Mouse (Mus musculus): ENCODE data around the gene Olfr127. TPM values are rescaled to one million over a fixed set of nuclear protein-coding genes. Genes with fewer than 3 reads are reported as not detected.
"Not testable (repeated sequence)": the region's sequence is repeated elsewhere in the genome, so short reads cannot be mapped to it uniquely, and the experiment has no call there.

The Olfr127 gene
- total RNA-seq (2014; rRNA removed) = not detected in 2 replicates
- not detected in 2 replicates for polyA plus RNA-seq (2015; fragmentation: Nextera tagmentation; extraction: Ambion mirVana)

DNA sequence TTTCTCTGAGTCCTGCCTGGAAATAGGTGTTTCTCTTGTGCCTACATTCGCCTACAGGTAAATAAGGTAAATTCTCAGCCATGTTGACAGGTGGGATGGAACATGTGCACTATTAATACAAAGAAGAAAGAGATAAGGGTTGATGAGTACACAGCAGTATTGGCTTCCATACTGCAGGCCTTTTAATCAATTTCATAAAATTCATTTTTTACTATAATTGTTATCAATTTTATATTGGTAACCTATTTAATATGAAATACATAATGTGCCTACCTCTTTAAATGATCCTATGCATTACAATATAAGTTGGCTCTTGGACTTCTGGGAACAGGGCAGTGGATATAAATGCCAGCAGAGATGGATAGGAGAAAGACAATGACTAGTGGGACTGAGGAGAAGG lies at the start of gene Olfr127:
Gene Olfr127 (plus strand): TSS at position 301 of the 400 bp plus-strand sequence.
- H3K4me2 ChIP-seq (ENCODE audit: low read depth, low read length, poor library complexity, severe bottlenecking) = no peak within 1 kb of the TSS
- no peaks in the 10 kb centered on the region for H3K9me3 ChIP-seq (ENCODE audit: low read length)
- no peak within 1 kb of the TSS for H3K9ac ChIP-seq (replicated peaks; ENCODE audit: low read length, poor library complexity, severe bottlenecking)
- no peaks in the 10 kb centered on the region for H3K36me3 ChIP-seq (ENCODE audit: insufficient read depth, low read length)
- 69% methylated on average over 1 of the region's 1 CpGs for whole genome bisulfite sequencing
- ATAC-seq (ENCODE audit: low FRiP score) (no peak), DNase-seq (ENCODE audit: low spot score) (no peak)
- H3K4me3 ChIP-seq (ENCODE audit: low read depth, low read length) = no peak within 1 kb of the TSS
- H3K4me1 ChIP-seq (ENCODE audit: insufficient read depth, low read length) = no peaks in the 10 kb centered on the region
- no peak within 1 kb of the TSS for H3K27ac ChIP-seq (ENCODE audit: low read depth, low read length)
- no peak for TF ChIP-seq CTCF (IDR thresholded peaks at IDR 0.05)
- no peaks in the 10 kb centered on the region for H3K27me3 ChIP-seq (ENCODE audit: insufficient read depth, low read length)

DNA sequence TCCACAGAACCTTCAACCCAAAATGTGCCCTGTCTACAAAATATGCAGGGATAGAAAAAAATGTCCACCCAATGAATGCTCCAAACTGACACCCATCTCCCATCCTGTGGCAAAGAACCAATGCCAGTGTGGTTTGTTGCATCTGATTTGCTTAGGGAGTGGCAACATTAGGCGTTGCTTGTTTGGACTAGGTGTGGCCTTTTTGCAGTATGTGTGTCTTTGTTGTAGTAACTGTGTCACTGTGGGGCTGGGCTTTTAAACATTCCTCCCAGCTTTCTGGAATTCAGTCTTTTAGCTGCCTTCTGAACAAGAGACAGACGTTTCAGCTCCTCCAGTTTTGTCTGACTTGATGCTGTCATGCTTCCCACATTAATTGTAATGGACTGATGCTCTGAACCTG lies 36.3 kb upstream of the Olfr127 start:
- no peak for TF ChIP-seq CTCF (IDR thresholded peaks at IDR 0.05)
- Histone ChIP-seq H3K9ac (replicated peaks; ENCODE audit: low read length, poor library complexity, severe bottlenecking) (no peak overlapping the region), H3K36me3 (ENCODE audit: insufficient read depth, low read length) (no peaks in the 10 kb centered on the region), H3K27me3 (ENCODE audit: insufficient read depth, low read length) (no peaks in the 10 kb centered on the region), H3K4me1 (ENCODE audit: insufficient read depth, low read length) (no peaks in the 10 kb centered on the region), H3K27ac (ENCODE audit: low read depth, low read length) (no peak overlapping the region), H3K9me3 (ENCODE audit: low read length) (0 out of 2 replicates have a peak, but pooled peaks cover 3% of the 10 kb centered on the region), H3K4me3 (ENCODE audit: low read depth, low read length) (no peak overlapping the region), H3K4me2 (ENCODE audit: low read depth, low read length, poor library complexity, severe bottlenecking) (no peak overlapping the region)
- WGBS = 74% methylated on average over 2 of the region's 2 CpGs
- ATAC-seq (ENCODE audit: low FRiP score) (no peak), DNase-seq (ENCODE audit: low spot score) (no peak)

DNA sequence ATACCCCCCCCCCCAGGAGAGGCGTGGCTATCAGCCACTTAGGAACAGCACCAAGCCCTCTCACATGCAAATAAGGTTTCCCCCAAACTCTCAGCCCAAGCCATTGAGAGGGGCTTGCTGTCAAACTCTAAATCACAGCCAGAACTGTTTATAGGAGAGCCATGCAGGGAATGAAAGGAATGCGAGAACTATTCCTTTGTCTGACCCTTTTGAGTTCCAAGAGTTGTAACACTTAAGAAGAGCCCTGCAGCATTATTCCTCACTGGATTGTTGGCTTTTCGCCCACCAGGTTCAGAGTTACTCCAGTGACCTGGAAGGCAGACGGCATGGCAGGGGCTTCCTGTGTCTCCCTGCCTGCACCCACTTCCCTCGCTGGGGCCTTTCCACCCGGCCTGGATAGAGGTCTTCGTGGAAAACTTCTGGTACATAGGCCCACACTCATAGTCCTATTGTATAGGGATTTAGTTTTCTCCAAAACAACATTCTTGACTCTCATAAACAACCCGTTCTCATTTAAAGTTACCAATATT lies 30.5 kb upstream of the Olfr127 start:
- H3K36me3 ChIP-seq (ENCODE audit: insufficient read depth, low read length) = no peaks in the 10 kb centered on the region
- no peak for TF ChIP-seq CTCF (IDR thresholded peaks at IDR 0.05)
- no peak overlapping the region for H3K27ac ChIP-seq (ENCODE audit: low read depth, low read length)
- ATAC-seq (ENCODE audit: low FRiP score) (no peak), DNase-seq (ENCODE audit: low spot score) (no peak)
- 27% methylated on average over 8 of the region's 8 CpGs for WGBS
- H3K9ac ChIP-seq (replicated peaks; ENCODE audit: low read length, poor library complexity, severe bottlenecking) = no peak overlapping the region
- no peaks in the 10 kb centered on the region for H3K27me3 ChIP-seq (ENCODE audit: insufficient read depth, low read length)
- H3K4me2 ChIP-seq (ENCODE audit: low read depth, low read length, poor library complexity, severe bottlenecking) = no peak overlapping the region
- H3K4me3 ChIP-seq (ENCODE audit: low read depth, low read length) = no peak overlapping the region
- H3K4me1 ChIP-seq (ENCODE audit: insufficient read depth, low read length) = no peaks in the 10 kb centered on the region
- no peaks in the 10 kb centered on the region for H3K9me3 ChIP-seq (ENCODE audit: low read length)

DNA sequence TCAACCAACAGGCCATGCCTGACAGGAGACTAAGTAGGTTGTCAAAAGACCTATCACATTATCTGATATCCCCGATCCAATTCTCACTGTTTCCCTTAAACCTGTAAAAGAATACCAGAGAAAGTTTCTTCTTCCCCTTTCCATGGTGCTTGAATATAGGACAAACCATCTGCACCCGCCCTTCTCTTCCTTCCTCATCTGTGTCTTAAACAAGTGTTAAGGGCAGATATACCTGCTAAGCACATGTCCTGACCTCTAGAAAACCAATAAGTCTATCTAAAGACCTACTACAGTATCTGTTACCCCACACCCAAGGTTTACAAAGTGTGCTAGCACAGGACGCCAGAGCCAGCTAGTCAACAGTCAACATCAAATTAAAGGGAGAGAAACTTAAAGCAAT lies 26.4 kb upstream of the Olfr127 start:
- Histone ChIP-seq H3K9ac (replicated peaks; ENCODE audit: low read length, poor library complexity, severe bottlenecking) (no peak overlapping the region), H3K4me1 (ENCODE audit: insufficient read depth, low read length) (no peaks in the 10 kb centered on the region), H3K4me3 (ENCODE audit: low read depth, low read length) (no peak overlapping the region), H3K9me3 (ENCODE audit: low read length) (no peaks in the 10 kb centered on the region), H3K27me3 (ENCODE audit: insufficient read depth, low read length) (no peaks in the 10 kb centered on the region), H3K36me3 (ENCODE audit: insufficient read depth, low read length) (no peaks in the 10 kb centered on the region), H3K4me2 (ENCODE audit: low read depth, low read length, poor library complexity, severe bottlenecking) (no peak overlapping the region), H3K27ac (ENCODE audit: low read depth, low read length) (no peak overlapping the region)
- 86% methylated on average over 3 of the region's 3 CpGs for WGBS
- no peak for DNase-seq (ENCODE audit: low spot score)
- TF ChIP-seq CTCF (IDR thresholded peaks at IDR 0.05) = no peak
- no peak for ATAC-seq (ENCODE audit: low FRiP score)

DNA sequence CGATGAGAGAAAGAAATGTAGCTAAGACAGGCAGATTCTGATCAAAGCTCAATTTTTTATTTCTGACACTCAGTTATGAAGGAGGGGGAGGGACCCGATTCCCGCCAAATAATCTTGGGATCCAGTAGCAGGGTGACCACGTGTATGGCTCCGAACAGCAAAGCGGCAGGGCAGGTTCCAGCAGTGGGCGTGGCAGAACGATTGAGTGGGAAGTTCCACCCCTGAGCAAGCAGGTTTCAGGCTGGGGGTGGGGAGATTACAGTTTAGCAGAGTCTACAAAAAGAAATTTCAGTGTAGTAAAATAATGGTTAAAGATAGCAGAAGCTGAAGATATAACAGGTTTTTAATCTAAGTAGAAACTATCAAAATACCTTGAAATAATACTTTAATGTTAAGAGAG lies 6.6 kb downstream of the Olfr127 start:
- not testable (repeated sequence) for H3K27ac ChIP-seq (ENCODE audit: low read depth, low read length); ATAC-seq (ENCODE audit: low FRiP score)

DNA sequence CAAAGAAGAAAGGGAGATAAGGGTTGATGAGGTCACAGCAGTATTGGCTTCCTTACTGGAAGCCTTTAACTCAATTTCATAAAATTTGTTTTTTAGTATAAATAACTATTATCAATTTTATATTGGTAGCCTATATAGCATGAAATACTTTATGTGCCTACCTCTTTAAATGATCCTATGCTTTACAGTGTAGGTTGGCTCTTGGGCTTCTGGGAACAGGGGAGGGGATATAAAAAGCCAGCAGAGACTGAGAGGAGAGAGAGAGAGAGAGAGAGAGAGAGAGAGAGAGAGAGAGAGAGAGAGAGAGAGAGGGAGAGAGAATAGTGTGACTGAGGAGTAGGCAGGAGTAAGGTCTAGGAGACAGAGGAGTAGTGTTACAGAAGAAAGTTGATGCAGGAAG lies 20.0 kb downstream of the Olfr127 start, which contains the start of gene Olfr128:
Gene Olfr128 (plus strand): TSS at position 301 of the 400 bp plus-strand sequence.
- ATAC-seq (ENCODE audit: low FRiP score) (no peak), DNase-seq (ENCODE audit: low spot score) (no peak)
- Histone ChIP-seq H3K27me3 (ENCODE audit: insufficient read depth, low read length) (no peaks in the 10 kb centered on the region), H3K4me2 (ENCODE audit: low read depth, low read length, poor library complexity, severe bottlenecking) (no peak within 1 kb of the TSS), H3K4me3 (ENCODE audit: low read depth, low read length) (no peak within 1 kb of the TSS), H3K4me1 (ENCODE audit: insufficient read depth, low read length) (no peaks in the 10 kb centered on the region), H3K9ac (replicated peaks; ENCODE audit: low read length, poor library complexity, severe bottlenecking) (no peak within 1 kb of the TSS), H3K9me3 (ENCODE audit: low read length) (no peaks in the 10 kb centered on the region), H3K36me3 (ENCODE audit: insufficient read depth, low read length) (no peaks in the 10 kb centered on the region), H3K27ac (ENCODE audit: low read depth, low read length) (no peak within 1 kb of the TSS)
- no peak for TF ChIP-seq CTCF (IDR thresholded peaks at IDR 0.05)

More for the DNA sequence above, 6.6 kb downstream of the Olfr127 start:
- not testable (repeated sequence) for H3K27me3 ChIP-seq (ENCODE audit: insufficient read depth, low read length); H3K9me3 ChIP-seq (ENCODE audit: low read length); H3K9ac ChIP-seq (replicated peaks; ENCODE audit: low read length, poor library complexity, severe bottlenecking); H3K4me3 ChIP-seq (ENCODE audit: low read depth, low read length); H3K4me2 ChIP-seq (ENCODE audit: low read depth, low read length, poor library complexity, severe bottlenecking); H3K4me1 ChIP-seq (ENCODE audit: insufficient read depth, low read length); DNase-seq (ENCODE audit: low spot score); H3K36me3 ChIP-seq (ENCODE audit: insufficient read depth, low read length)
- WGBS = 74% methylated on average over 8 of the region's 8 CpGs

All from midbrain, postnatal 0 days (tissue).